Mouse (Mus musculus) skeletal muscle tissue, adult 2 months (tissue): ENCODE data around the gene Gm9758.
"Not testable (repeated sequence)": the region's sequence is repeated elsewhere in the genome, so short reads cannot be mapped to it uniquely, and the experiment has no call there.

Source experiments
- DNase-seq: peaks from one replicate; pipeline ENCODE4 v3.0.0-alpha.2; 2012; ENCODE audit warnings: low read depth, low spot score

Gene Gm9758

DNA sequence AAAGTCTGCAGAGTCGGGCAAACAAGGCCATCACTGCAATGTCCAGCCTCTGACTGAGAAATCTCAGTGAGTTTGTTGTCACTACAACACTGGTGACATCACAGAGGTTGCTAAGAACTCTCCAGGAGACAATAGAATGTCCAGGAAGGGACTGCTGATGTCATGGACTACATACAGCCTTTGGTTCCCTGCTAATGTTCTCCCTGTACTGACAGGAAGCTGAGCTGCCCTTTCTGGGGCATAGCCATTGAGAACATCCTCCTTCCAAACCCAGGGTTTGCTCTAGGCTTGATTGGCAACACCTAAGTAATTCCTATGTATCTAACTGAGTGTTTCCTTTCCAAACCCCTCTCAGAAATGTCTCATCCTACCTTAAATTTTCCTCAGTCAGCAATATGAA is at the start of gene Gm9758:
Gene Gm9758, minus strand, starts transcription at position 101 of the 400 bp plus-strand sequence.
- DNase-seq = not testable (repeated sequence)

DNA sequence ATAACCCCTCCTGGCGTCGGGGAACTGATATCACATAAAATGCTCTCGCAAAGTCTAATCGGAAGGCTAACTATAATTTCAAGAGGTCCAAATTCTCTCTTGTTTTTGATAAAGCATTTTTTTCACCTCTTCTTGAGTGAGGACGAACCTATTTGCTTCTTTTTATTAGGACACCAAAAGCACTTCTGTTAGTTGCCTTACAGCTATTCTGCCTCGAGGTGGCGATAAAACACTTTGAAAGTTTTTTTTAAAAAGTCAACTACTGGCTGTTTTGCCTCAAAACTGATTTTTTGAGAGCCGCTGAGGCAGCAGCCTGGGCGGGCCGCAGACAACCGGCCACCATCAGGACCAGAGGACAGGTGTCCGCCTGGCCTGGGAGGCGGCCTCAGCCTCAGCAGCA is 49.1 kb upstream of the Gm9758 start:
- not testable (repeated sequence) for DNase-seq

DNA sequence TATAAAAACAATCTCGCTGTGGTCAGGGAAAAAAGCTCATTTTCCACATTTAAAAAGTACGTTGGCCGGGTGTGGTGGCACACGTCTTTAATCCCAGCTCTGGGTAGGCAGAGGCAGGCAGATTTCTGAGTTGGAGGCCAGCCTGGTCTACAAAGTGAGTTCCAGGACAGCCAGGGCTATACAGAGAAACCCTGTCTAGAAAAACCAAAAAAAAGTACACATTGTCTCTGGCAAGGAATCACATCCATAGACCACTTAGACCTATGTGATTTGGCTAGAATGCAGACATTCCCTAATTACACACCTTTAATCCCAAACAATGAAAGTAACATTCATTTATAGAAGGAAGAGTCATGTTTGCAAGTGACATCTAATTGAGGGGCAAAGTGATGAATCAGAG is 46.8 kb upstream of the Gm9758 start:
- DNase-seq = not testable (repeated sequence)

DNA sequence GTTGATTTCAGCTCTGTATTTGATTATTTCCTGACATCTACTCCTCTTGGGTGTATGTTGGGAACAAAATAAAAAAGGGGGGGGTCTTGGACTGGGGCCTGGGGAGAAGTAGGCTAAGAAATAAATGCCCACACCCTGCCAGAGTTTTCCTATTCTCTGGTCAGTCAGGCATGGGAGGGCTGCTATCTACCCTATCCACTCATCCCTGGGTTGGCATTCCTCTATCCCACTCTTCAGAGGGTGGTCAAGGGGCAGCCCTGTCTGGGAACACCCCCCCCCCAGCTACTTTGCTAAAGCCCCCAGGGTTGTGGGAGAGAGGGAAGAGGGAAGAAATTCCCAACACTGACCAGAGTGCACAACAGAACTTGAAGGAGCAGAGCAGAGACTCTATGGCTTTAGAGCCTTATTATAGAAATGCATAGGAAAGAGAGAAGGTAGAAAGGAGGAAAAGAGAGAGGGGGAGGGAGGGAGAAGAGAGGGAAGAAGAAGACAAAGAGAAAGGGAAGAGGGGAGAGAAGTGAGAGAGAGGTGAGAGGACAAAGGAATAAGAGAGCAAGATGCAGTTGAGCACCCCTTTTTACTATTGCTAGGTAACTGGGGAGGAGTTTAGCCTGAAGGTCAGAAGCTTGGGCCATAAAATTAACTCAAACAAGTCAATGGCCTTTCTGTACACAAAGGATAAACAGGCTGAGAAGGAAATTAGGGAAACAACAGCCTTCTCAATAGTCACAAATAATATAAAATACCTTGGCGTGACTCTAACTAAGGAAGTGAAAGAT is 41.4 kb upstream of the Gm9758 start:
- not testable (repeated sequence) for DNase-seq

DNA sequence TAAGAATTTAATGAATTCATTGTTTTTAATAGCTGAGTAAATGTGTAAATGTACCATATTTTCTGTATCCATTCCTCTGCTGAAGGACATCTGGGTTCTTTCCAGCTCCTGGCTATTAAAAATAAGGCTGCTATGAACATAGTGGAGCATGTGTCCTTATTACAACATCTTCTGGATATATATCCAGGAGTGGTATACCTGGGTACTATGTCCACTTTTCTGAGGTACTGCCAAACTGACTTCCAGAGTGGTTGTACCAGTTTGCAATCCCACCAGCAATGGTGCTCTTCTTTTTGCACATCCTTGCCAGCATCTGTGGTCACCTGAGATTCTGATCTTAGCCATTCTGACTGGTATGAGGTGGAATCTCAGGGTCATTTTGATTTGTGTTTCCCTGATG is 38.9 kb upstream of the Gm9758 start:
- DNase-seq = not testable (repeated sequence)

DNA sequence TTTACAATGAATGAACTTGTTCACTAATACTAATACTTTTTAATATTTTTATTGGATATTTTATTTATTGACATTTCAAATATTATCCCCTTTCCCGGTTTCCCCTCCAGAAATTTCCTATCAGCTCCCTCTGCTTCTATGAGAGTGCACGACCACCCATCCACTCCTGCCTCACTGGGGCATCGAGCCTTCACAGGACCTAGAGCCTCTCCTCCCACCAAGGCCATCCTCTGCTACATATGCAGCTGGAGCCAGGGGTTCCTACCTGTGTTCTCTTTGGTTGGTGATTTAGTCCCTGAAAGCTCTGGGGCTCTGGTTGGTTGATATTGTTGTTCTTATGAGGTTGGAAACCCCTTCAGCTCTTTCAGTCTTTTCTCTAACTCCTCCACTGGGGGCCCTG is 38.0 kb upstream of the Gm9758 start:
- not testable (repeated sequence) for DNase-seq

DNA sequence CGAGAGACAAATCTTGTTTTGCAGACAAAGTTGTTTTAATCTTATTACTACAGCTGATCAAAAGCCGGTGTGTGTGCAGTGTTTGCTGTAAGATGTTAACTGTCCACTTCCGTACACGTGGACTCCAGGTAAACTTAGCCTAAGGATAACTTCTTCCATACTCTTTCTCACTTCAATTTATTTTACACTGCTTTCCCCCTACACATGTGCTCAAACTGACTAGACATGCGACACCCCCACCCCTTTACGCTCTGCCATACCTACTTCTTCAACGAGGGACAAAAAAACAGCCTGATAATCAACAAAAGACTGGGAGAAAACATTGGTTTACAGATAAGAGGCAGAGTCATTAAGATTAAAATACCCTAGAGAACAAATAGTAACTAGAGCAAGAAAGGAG is 37.1 kb upstream of the Gm9758 start:
- DNase-seq = not testable (repeated sequence)

DNA sequence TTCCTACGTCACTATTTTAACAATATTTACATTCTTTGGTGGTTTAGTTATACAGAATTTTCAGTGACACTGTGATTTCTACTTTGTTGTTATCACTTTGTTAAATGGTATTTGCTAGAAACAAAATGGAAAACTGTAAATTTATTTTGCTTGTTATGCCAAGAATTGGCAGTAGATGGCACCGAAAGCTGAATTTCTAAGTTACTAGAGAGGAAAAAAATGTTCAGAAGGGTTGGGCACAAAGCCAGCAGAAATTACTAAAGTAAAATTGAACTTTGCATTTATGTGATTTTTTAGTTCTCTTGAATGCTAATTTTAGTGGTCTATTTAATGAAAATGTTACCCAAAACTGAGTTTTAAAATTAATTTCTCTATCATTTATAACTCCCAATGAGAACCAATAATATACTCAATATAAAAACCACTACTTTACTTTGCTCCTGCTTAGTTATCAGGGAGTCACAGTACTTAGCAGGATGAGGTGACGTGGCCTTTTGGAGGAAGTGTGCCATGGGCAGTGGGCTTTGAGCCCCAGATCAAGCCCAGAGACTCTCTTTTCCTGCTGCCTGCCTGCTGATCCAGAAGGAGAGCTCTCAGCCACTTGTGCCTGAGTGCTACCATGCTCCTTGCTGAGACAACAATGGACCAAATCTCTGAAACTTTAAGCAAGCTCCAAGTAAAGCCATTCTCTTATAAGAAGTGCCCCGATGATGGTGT is 32.9 kb upstream of the Gm9758 start:
- not testable (repeated sequence) for DNase-seq

DNA sequence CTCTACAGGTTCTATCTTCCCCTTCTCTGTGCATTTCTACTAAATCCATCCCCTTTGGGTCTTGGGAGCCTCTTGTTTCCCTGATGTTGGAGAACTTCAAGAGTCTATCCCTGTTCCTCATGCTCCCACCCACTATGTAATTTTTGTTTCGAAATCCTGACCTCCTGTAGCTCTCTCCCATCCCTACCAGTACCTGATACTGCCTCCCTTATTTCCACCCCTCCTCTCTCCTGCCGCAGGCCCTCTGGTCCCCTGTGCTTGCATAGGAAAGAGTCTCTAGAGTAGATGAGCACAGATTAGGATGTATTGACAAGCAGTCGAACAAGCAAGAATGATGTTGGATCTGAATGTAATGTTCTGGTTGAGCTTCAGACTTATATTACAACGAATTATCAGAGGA is 30.8 kb upstream of the Gm9758 start:
- DNase-seq = not testable (repeated sequence)

DNA sequence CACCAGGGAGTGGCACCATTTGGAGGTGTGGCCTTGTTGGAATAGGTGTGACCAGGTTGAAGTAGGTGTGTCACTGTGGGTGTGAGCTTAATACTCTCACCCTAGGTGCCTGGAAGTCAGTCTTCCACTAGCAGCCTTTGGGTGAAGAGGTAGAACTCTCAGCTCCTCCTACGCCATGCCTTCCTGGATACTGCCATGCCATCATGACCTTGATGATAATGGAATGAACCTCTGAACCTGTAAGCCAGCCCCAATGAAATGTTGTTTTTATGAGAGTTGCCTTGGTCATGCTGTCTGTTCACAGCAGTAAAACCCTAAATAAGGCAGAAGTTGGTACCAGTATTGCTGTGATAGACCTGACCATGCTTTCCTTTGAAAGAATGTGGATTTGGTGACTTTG is 26.3 kb upstream of the Gm9758 start:
- DNase-seq = not testable (repeated sequence)

DNA sequence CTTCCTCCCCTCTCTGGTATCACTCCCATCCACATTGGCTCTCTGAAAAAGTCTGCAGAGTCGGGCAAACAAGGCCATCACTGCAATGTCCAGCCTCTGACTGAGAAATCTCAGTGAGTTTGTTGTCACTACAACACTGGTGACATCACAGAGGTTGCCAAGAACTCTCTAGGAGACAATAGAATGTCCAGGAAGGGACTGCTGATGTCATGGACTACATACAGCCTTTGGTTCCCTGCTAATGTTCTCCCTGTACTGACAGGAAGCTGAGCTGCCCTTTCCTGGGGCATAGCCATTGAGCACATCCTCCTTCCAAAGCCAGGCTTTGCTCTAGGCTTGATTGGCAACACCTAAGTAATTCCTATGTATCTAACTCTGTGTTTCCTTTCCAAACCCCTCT is 23.6 kb upstream of the Gm9758 start, which contains the start of gene Speer4e:
Gene Speer4e, minus strand, starts transcription at position 101 of the 400 bp plus-strand sequence.
- not testable (repeated sequence) for DNase-seq

DNA sequence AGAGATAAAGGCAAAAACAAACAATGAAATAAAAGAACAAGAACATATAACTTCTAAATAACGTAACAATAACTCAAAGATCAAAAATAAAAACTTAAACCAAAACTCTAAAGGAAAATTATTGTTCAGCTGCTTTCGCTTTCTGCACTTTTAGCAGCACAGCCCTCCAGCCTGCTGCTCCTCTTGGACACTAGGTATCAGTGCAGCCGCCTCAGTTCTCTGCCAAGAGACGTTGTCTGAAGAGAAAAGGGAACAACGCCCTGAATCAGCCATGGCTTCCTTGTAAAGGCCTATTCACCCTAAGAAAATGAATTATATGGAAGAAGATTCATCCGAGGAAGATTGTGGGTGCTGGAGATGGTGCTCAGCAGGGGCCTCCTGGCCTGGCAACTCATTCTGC is 19.0 kb upstream of the Gm9758 start:
- not testable (repeated sequence) for DNase-seq

DNA sequence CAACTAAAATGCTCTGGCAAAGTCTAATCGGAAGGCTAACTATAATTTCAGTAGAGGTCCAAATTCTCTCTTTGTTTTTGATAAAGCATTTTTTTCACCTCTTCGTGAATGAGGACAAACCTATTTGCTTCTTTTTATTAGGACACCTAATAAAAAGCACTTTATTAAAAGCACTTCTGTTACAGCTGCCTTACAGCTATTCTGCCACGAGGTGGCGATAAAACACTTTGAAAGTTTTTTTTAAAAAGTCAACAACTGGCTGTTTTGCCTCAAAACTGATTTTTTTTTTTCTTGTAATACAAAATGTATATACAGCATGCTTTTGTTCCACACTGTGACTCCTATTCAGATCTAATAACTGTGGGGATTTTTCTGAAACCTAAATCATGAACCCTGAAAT is 12.3 kb upstream of the Gm9758 start:
- not testable (repeated sequence) for DNase-seq

DNA sequence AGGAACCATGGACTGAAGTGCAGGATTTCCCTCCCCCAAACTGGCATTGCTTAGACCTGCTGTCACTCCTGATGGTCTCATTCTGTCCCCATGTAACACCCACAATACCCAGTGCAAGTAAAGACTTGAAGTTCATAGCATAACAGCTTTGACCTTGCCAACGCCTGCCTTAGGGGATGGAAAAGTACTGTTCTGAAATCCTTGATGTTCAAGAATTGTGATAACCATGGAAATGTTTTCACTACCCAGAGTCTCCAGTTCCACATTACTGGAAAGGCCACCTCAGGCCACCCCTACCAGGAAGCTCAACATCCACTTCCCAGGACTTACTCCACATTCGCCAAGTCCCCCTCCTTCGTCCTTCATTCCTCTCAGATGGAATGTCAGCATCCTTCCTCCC is 338 bp downstream of the Gm9758 start:
- DNase-seq = not testable (repeated sequence)

DNA sequence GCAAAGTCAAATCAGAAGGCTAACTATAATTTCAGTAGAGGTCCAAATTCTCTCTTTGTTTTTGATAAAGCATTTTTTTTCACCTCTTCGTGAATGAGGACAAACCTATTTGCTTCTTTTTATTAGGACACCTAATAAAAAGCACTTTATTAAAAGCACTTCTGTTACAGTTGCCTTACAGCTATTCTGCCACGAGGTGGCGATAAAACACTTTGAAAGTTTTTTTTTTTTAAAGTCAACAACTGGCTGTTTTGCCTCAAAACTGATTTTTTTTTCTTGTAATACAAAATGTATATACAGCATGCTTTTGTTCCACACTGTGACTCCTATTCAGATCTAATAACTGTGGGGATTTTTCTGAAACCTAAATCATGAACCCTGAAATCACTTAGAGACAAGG is 11.2 kb downstream of the Gm9758 start:
- DNase-seq = not testable (repeated sequence)

DNA sequence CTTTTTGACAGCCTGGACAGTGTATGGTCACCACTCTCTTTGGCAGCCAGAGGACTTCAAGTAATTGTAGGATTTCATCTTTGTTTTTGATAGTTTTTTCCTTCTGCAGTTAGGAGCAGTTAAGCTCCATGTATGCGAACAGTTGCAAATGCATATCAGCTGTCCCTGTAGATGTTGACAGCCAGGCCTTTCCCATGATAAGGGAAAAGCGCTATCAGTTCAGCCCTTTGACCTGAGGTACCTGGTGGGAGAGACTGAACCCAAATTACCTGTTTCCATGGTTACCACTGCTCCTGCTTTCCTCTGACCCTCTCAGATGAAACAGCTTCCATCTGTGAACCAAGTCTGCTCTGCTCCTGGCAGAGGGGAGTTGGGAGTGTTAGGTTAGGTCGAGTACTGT is 22.5 kb downstream of the Gm9758 start:
- no peak for DNase-seq

DNA sequence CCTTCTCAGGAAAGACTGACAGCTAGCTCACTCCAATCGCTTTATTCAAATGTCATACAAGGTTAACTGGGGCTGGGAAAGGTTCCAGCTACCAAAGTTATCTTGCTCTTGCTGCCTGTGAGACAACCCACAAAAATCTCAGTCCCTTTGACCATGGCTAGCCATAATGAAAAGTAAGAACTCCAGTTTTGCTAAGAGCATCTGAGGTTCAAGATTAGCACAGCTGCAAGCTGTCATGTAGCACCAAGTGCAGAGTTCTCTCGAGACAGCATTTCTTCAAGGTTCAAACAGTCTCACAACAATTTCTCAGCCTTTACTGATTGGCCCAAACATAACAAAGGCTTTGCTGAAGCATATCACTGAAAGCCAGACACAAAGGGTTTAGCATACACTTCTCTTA is 29.4 kb downstream of the Gm9758 start:
- DNase-seq = not testable (repeated sequence)
